Mouse (Mus musculus) intestine, postnatal 0 days (tissue): ENCODE measurements at regions not wholly inside any gene's neighbourhood (a gene's known extent, or its start where the extent isn't known, plus 50 kb on each side); places are given as distances from the start of the nearest gene placed in this dataset.

Experiments used
- ATAC-seq: fragments of 200-750 bp; cut with Nextera tagmentation; 2 replicates; pipeline ENCODE4 v1.8.0; 2017; ENCODE audit warnings: mild to moderate bottlenecking, moderate TSS enrichment, moderate library complexity
- H3K27ac ChIP-seq: fragments of 300-500 bp; sonication (generic); 2 replicates; pipeline ENCODE4 v1.5.1; 2014; ENCODE audit warnings: mild to moderate bottlenecking, low read depth, low read length, moderate library complexity
- H3K27me3 ChIP-seq: fragments of 300-500 bp; sonication (generic); replicated peaks from 2 replicates; pipeline ENCODE4 v1.6.1; 2014; ENCODE audit warnings: low read length, mixed read lengths; ENCODE audit not compliant: control insufficient read depth, insufficient read depth
- H3K36me3 ChIP-seq: fragments of 300-500 bp; sonication (generic); 2 replicates; pipeline ENCODE4 v1.6.1; 2014; ENCODE audit warnings: mild to moderate bottlenecking, moderate library complexity; ENCODE audit not compliant: control insufficient read depth, insufficient read depth
- H3K4me1 ChIP-seq: fragments of 300-500 bp; sonication (generic); replicated peaks from 2 replicates; pipeline ENCODE4 v1.6.1; 2014; ENCODE audit warnings: antibody characterized with exemption, low read length, mixed read lengths; ENCODE audit not compliant: control insufficient read depth, insufficient read depth
- H3K4me2 ChIP-seq: fragments of 300-500 bp; sonication (generic); replicated peaks from 2 replicates; pipeline ENCODE4 v1.6.1; 2014; ENCODE audit warnings: low read depth, mild to moderate bottlenecking, moderate library complexity
- H3K4me3 ChIP-seq: fragments of 300-500 bp; sonication (generic); 2 replicates; pipeline ENCODE4 v1.5.1; 2014; ENCODE audit warnings: low read depth, low read length
- H3K9ac ChIP-seq: fragments of 300-500 bp; sonication (generic); 2 replicates; pipeline ENCODE4 v1.6.1; 2014; ENCODE audit warnings: mild to moderate bottlenecking, low read depth, low read length
- H3K9me3 ChIP-seq: fragments of 300-500 bp; sonication (generic); 2 replicates; pipeline ENCODE4 v1.6.1; 2016; ENCODE audit warnings: mixed run types; ENCODE audit not compliant: control insufficient read depth
- CTCF ChIP-seq: sonication (generic); IDR thresholded peaks from 2 replicates; pipeline ENCODE4 v1.5.1; 2016; ENCODE audit warnings: low read depth, mild to moderate bottlenecking, control low read depth, antibody characterized with exemption, moderate library complexity
- WGBS: fragments of 180-500 bp; shearing (Covaris S2); extraction: QIAGEN DNeasy Blood & Tissue Kit; methylation state at CpG from one replicate; pipeline ENCODE4 v1.1.7; 2014; 5-methylcytosine and 5-hydroxymethylcytosine counted together

- ATAC-seq: no peak
- H3K4me1 ChIP-seq: no peaks in the 10 kb centered on the region
- 40% methylated on average over 2 of the region's 2 CpGs for WGBS
- no peak for TF ChIP-seq CTCF
- H3K9me3 ChIP-seq: no peaks in the 10 kb centered on the region
- H3K9ac ChIP-seq: no peak overlapping the region
- no peak overlapping the region for H3K27ac ChIP-seq
- H3K36me3 ChIP-seq: no peaks in the 10 kb centered on the region
- no peak overlapping the region for H3K4me3 ChIP-seq
- H3K4me2 ChIP-seq: no peak overlapping the region
- H3K27me3 ChIP-seq: no peaks in the 10 kb centered on the region
These were observed 125.5 kb upstream of the Paqr3 start for GRCm38 (mm10) chr5:97236930-97237329.

DNA sequence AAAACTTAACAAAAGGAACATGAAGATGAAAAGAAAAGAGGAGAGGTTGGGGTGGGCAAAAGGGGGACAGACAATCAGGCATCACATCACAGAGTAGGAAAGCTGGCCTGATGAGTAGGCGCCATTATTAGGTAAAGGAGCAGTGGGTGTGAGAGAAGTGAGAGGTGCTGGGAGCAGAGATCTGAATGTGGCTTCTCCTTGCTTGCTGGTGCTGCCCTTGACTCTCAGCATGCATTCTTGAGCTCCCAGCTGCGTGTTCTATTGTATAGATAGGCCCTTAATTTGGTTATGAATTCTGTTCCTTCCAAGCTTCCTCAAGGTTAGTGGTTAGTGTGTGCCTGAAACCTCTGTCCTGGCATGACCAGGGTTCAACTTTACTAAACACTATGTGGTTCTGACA, 115.0 kb upstream of the Paqr3 start:
- Histone ChIP-seq H3K4me3 (no peak overlapping the region), H3K36me3 (no peaks in the 10 kb centered on the region), H3K4me2 (no peak overlapping the region), H3K4me1 (no peaks in the 10 kb centered on the region), H3K27ac (no peak overlapping the region), H3K9me3 (no peaks in the 10 kb centered on the region), H3K9ac (no peak overlapping the region), H3K27me3 (no peaks in the 10 kb centered on the region)
- no peak for TF ChIP-seq CTCF
- WGBS: 58% methylated on average over 2 of the region's 2 CpGs
- no peak for ATAC-seq

DNA sequence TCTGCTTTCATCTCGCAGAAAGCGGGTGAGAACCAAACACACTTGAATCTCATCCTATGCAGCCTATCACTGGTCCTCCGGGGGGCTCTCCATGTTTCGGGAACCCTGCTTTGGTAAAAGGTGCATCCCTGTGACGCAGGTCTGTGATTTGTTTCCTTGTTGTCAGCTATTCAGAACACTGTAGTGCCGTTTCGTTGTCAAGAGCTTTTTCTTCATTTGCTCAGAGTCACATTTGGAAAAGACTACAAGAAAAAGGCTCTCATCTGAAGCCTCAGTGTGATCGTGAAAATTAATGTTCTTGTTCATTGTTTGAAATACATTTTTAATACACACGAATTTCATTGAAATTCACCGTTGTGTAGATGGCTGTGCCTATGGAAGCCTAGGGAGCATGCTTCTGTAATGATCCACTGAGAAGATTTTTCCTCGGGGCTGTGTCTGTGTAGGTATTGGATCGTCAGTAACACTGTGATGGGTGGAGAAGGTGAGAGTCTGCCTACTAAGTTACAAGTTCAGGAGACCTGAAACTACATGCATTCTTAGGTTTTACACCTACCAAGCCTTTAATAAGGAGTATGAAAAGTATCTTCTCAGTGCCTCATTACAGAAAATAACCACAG, 112.0 kb upstream of the Paqr3 start:
- H3K9ac ChIP-seq: no peak overlapping the region
- H3K4me1 ChIP-seq: no peaks in the 10 kb centered on the region
- ATAC-seq: no peak
- H3K4me2 ChIP-seq: no peak overlapping the region
- no peaks in the 10 kb centered on the region for H3K9me3 ChIP-seq
- H3K4me3 ChIP-seq: no peak overlapping the region
- no peak for TF ChIP-seq CTCF
- no peaks in the 10 kb centered on the region for H3K36me3 ChIP-seq
- no peaks in the 10 kb centered on the region for H3K27me3 ChIP-seq
- no peak overlapping the region for H3K27ac ChIP-seq
- WGBS: 77% methylated on average over 12 of the region's 12 CpGs

DNA sequence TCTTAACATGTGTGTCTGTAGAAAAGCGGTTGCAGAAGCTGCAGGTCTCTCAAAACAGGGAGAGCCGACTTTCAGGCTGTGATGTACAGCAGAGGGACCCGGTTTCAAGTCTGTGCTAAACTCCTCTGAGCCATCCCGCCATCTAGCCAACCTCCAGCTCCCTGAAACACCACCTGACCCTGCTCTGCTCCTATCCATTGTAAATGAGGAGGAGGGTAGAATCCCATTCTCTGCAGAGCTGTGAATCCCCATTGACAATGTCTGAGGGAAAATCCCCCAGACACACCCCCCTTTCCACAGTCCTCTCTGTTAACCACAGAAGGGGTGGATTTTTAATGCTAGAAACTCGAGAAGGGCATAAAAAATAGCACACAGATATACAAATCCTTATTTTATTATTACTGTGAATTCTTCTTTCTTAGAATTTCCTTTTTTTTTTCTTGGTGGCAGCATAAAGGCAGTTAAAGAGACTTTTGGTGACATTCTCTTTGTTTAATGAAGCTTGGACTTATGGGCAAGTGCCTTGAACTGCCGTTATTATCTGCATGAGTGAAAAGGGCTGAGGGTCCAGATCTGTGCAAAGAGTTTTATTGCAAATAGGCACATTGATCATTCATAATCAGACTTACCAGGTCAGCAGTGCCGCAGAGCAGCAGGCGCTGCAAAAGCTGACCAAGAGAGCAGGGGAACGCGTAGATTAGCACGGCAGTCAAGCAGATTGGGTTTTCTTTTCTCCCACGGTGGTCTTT, 111.3 kb upstream of the Paqr3 start:
- no peak overlapping the region for H3K4me3 ChIP-seq
- H3K36me3 ChIP-seq: no peaks in the 10 kb centered on the region
- no peak overlapping the region for H3K4me2 ChIP-seq
- no peak overlapping the region for H3K9ac ChIP-seq
- no peak overlapping the region for H3K27ac ChIP-seq
- no peaks in the 10 kb centered on the region for H3K9me3 ChIP-seq
- no peak for TF ChIP-seq CTCF
- no peak for ATAC-seq
- no peaks in the 10 kb centered on the region for H3K4me1 ChIP-seq
- no peaks in the 10 kb centered on the region for H3K27me3 ChIP-seq
- WGBS: 58% methylated on average over 12 of the region's 12 CpGs

DNA sequence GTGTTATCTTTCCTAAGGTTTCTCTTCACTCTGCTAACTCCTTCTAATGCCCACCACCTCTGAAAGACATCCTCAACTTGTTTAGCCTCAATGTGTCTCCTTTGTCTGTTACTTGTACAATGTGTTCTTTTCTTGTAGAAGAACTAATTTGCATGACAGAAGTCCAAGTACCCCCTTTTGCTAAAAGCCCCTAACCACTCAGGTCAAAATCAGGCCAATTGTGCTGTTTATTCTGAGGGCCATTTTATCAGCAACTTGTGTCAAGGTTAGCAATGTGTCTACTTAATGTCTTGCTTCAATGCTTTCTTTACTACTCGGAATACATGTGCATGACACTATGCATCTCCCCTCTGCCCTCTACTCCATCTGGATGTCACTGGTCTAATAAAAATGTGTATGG, 107.3 kb upstream of the Paqr3 start:
- no peaks in the 10 kb centered on the region for H3K36me3 ChIP-seq
- no peak overlapping the region for H3K27ac ChIP-seq
- no peak overlapping the region for H3K4me3 ChIP-seq
- WGBS: 82% methylated on average over 1 of the region's 1 CpGs
- no peaks in the 10 kb centered on the region for H3K4me1 ChIP-seq
- no peaks in the 10 kb centered on the region for H3K9me3 ChIP-seq
- no peak for ATAC-seq
- H3K27me3 ChIP-seq: no peaks in the 10 kb centered on the region
- H3K9ac ChIP-seq: no peak overlapping the region
- H3K4me2 ChIP-seq: no peak overlapping the region
- TF ChIP-seq CTCF: no peak

- H3K27me3 ChIP-seq: no peaks in the 10 kb centered on the region
- no peak for ATAC-seq
- no peak for TF ChIP-seq CTCF
- H3K9me3 ChIP-seq: no peaks in the 10 kb centered on the region
- WGBS: 72% methylated on average over 4 of the region's 4 CpGs
- H3K4me1 ChIP-seq: no peaks in the 10 kb centered on the region
- H3K9ac ChIP-seq: no peak overlapping the region
- no peak overlapping the region for H3K4me3 ChIP-seq
- H3K27ac ChIP-seq: no peak overlapping the region
- H3K4me2 ChIP-seq: no peak overlapping the region
- no peaks in the 10 kb centered on the region for H3K36me3 ChIP-seq
These were observed 94.2 kb upstream of the Paqr3 start for GRCm38 (mm10) chr5:97205606-97206005.
